Mouse (Mus musculus) adrenal gland, adult 8-10 months (tissue): ENCODE data around the gene Masp1. TPM values are rescaled to one million over a fixed set of nuclear protein-coding genes. Genes with fewer than 3 reads are reported as not detected.

Experiments used
- DNase-seq: peaks from one replicate; pipeline ENCODE4 v3.0.0; 2022
- total RNA-seq, 4 experiments: library from RNA; stranded (reverse); gene quantifications; 2 replicates each; pipeline ENCODE4 v1.2.4; 2022

Masp1 gene
- total RNA-seq, 4 experiments from 2014 or later: 5.1 to 115 (median 61.8) TPM

DNA sequence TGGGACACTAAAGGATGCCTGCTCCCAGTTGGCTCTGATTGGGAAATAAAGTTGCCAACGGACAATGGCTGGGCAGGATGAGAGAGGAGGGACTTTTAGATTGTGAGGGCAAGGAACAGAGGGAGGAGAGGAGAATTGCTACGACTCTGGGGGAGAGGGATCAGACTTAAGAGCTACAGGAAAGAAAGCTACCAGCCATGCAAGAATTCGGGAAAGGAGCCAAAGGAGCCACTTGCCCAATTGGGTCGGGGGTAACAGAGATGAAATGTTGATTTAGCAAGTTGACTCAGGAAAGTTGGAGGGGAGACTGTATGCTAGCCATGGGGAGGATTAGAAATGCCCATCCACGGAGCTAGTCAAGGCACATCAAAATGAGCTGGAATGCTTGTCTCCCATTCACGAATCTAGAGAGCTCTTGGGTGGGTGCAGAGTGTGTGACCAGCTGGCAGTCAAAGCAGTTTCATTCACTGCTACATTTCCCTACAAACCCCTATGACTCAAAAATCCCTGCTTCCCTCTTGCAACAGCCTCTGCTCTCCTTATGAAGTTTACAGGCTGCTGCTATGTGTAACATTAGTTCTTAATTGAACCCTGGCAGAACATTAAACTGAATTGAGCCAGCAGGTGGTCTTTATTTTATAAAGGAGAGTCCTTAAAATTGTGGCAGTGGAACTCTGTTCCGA, 61.6 kb downstream of the Masp1 start:
- DNase-seq: no peak

GRCm38 (mm10) chr16:23457338-23457737, 63.3 kb downstream of the Masp1 start:
- DNase-seq: no peak

DNA sequence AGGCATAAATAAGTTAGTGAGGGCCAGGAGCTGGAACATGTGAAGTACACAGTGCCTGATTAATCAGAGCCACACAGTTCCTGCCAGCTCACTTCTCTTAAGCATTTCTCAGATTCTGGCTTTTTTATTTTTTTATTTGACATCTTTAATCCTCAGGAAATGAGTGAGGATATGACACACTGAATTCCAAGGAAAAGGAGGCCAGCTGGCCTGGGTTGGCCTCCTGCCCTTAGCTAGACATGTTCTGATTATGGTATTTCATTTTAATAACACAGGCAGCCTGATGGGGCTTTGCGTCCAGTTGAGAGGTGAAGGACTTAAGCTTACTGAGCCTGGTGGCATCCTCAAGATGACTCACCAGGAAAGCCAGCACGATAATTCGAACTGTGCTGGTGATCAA, 64.1 kb downstream of the Masp1 start:
- peak; percentile 67 for DNase-seq

GRCm38 (mm10) chr16:23454376-23454775, 66.2 kb downstream of the Masp1 start:
- no peak for DNase-seq

DNA sequence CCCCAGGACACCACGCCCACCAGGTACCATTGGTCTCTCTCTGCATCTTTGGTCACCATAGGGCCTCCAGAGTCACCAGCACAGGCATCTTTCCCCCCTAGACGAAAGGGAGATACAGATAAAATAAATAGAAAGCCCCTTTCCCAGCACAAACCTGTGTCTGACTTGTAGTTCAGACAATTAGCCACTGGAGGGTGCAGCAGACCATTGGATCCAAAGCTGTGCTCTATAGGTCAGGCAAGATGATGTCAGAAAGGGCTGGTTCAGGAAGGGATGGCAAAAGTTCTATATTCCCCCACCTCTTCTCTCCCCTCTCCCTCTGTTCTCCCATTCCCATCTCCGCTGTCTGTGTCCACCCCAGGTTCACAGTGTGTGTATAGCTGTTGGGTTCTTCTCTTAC, 68.1 kb downstream of the Masp1 start:
- no peak for DNase-seq

DNA sequence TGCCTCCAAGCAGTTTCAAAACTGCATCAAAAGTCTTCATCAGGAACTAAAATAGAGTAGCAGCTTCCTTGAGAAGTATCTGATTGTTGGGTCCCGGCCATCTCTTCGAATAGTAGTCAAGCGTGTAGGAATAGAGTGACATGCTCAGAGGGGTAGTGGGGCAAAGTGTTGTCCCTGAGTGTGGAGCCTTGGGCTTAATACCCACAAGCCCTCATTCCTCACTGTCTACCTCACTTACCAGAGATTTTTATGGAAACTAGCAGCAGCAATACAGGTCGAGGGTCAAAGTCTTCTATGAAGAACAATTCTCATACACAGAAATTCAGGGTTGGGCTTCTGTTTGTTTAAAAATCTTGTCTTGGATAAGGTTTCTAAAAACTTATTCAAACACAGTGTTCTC, 69.8 kb downstream of the Masp1 start:
- DNase-seq: no peak

- no peak for DNase-seq
These were observed 70.7 kb downstream of the Masp1 start for GRCm38 (mm10) chr16:23449946-23450345.

- DNase-seq: peak; percentile 50
These were observed 76.4 kb downstream of the Masp1 start for GRCm38 (mm10) chr16:23444231-23444630.

GRCm38 (mm10) chr16:23437404-23438166, 83.0 kb downstream of the Masp1 start:
- no peak for DNase-seq

- DNase-seq: no peak
These were observed 90.6 kb downstream of the Masp1 start for GRCm38 (mm10) chr16:23429991-23430390.

- DNase-seq: no peak
These were observed 91.8 kb downstream of the Masp1 start, which contains the start of gene Rtp1 for GRCm38 (mm10) chr16:23428647-23429319. Gene Rtp1 (plus strand): TSS chr16:23429133.

DNA sequence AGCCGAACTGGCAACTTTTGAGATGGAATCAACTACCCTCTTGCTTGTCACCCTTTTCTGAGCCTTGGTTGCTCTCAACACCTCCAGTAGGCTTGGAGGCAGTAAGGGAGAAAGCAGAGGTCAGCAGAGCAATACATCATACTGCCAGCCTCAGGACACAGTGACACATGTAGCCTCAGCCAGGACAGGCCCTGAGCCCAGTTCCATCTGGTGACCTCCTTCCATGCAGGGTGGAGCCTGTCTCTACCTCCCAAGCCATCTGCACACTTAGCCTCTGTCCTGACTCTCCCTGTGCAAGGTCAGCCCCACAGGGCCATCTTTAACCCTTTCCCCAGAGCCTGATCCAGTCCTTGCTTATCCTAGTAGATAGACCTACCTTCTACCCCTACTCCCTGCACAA, 92.9 kb downstream of the Masp1 start:
- DNase-seq: peak; percentile 62

- DNase-seq: no peak
These were observed 96.8 kb downstream of the Masp1 start for GRCm38 (mm10) chr16:23423825-23424224.

- no peak for DNase-seq
These were observed 101.0 kb downstream of the Masp1 start for GRCm38 (mm10) chr16:23419565-23420085.

DNA sequence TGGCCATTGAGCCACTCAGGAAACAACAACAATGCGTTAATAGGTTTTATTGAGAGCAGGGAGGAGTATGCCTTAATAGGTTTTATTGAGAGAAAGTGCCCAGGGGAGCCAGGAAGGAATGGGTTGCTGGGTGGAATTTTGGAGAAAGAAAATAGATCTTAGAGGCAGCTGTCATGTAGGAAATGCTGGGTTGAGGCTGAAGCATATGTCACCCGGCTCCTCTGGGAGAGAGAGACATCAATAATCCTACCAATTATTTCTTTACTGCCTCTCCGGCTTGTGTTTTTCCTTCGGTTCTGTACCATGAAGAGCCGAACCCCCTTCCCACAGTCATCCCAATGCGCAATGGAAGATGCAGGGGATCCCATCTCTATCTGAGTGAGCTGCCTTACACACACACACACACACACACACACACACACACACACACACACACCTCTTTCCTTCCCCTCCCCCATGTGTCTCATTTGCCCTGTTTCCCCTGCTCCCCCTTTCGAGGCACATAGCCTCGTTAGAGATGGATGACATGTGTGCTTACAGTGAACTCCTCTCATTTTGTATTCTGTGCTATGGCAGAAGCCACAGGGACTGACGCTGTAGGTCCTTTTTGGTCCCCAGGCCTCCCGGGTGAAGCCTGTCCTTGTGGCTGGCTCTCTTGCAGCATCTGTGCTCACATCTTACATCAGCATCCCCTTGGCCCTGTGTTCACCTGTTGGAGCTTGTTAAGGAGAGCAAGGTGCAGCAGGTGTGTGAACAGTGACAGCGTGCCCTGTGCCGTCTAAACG, 103.0 kb downstream of the Masp1 start:
- DNase-seq: no peak

- no peak for DNase-seq
These were observed 103.8 kb downstream of the Masp1 start for GRCm38 (mm10) chr16:23416657-23417293.

- no peak for DNase-seq
These were observed 104.4 kb downstream of the Masp1 start for GRCm38 (mm10) chr16:23416261-23416656.

DNA sequence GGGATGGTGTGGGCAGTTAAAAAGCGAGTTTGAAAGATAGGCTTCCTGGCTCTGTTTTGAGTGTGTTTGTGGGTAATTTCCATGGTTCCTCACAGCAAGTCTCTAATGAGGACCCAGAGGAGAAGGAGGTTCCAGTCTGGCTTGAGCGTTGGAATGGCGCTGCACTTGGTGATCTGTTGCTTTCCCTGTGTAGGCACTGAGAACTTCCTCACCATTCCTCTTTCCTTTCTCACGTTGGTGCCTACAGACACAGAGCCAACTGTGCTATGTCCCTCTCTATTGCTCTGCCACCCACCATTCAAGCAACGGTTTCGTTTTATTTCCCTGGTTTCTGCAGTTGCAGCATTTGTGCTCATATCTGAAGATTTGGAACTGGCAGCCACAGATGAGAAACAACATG, 107.7 kb downstream of the Masp1 start:
- no peak for DNase-seq

GRCm38 (mm10) chr16:23403008-23403755, 117.4 kb downstream of the Masp1 start:
- peak; percentile 55 for DNase-seq

- DNase-seq: no peak
These were observed 118.7 kb downstream of the Masp1 start for GRCm38 (mm10) chr16:23401959-23402358.

DNA sequence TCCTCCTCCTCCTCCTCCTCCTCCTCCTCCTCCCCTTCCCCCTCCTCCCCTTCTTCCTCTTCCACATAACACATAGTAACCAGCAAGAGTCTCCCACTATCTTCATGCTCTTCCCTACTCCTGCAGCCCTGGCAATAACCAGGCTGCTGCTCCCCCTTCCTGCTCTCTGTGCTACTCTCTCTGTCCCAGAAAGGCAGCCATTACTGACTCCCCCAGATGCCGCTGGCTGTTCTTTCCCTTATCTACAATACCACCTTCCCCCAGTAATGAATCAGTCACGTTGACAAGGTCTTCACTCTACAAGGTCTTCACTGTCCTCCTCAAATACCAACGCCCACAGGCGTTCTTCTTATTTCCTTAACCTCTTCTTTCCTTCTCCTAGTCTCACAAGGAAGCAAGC, 119.2 kb downstream of the Masp1 start:
- no peak for DNase-seq
